Mouse (Mus musculus) C2C12 (cell line): ENCODE measurements at regions not wholly inside any gene's neighbourhood (a gene's known extent, or its start where the extent isn't known, plus 50 kb on each side); places are given as distances from the start of the nearest gene placed in this dataset.
"Not testable (repeated sequence)": the region's sequence is repeated elsewhere in the genome, so short reads cannot be mapped to it uniquely, and the experiment has no call there.

ENCODE experiments used
- H3K27me3 ChIP-seq: one replicate; pipeline ENCODE4 v1.6.1; 2011; ENCODE audit not compliant: control insufficient read depth, insufficient read depth, insufficient read length
- H3K36me3 ChIP-seq: one replicate; pipeline ENCODE4 v1.6.1; 2011; ENCODE audit not compliant: control insufficient read depth, insufficient read depth
- H3K4me3 ChIP-seq: one replicate; pipeline ENCODE4 v1.5.1; 2011; ENCODE audit warnings: mild to moderate bottlenecking, control low read depth; ENCODE audit not compliant: poor library complexity, insufficient read depth, severe bottlenecking
- H3K79me2 ChIP-seq: one replicate; pipeline ENCODE4 v1.6.1; 2011; ENCODE audit not compliant: control insufficient read depth, insufficient read depth
- H3K79me3 ChIP-seq: one replicate; pipeline ENCODE4 v1.6.1; 2011; ENCODE audit warnings: low read depth, control low read depth
- H3ac ChIP-seq: one replicate; pipeline ENCODE3; 2011; ENCODE audit warnings: low read depth; ENCODE audit not compliant: control insufficient read depth, insufficient read length
- CEBPB ChIP-seq: IDR thresholded peaks from one replicate; pipeline ENCODE4 v1.6.1; 2011; ENCODE audit warnings: low read depth, mild to moderate bottlenecking, control low read depth, moderate library complexity
- CTCF ChIP-seq: IDR thresholded peaks from one replicate; pipeline ENCODE4 v1.5.1; 2011; ENCODE audit not compliant: control insufficient read depth, insufficient read depth, insufficient read length
- FOSL1 ChIP-seq: IDR thresholded peaks from one replicate; pipeline ENCODE4 v1.8.0; 2011; ENCODE audit warnings: mild to moderate bottlenecking, low read length; ENCODE audit not compliant: poor library complexity, insufficient read depth, severe bottlenecking
- MAX ChIP-seq: IDR thresholded peaks from one replicate; pipeline ENCODE4 v1.6.1; 2011; ENCODE audit warnings: mild to moderate bottlenecking, control low read depth
- MYOD1 ChIP-seq: IDR thresholded peaks from one replicate; pipeline ENCODE4 v1.6.1; 2011; ENCODE audit warnings: low read depth; ENCODE audit not compliant: control insufficient read depth, insufficient read length
- MYOG ChIP-seq: IDR thresholded peaks from one replicate; pipeline ENCODE4 v1.6.1; 2011; ENCODE audit not compliant: control insufficient read depth, insufficient read length; ENCODE audit errors: extremely low read depth
- USF1 ChIP-seq: IDR thresholded peaks from one replicate; pipeline ENCODE4 v1.6.1; 2011; ENCODE audit warnings: low read depth, mild to moderate bottlenecking, control low read depth, moderate library complexity

- no peak overlapping the region for H3K4me3 ChIP-seq
- H3ac ChIP-seq, result no peak overlapping the region
- no peak for TF ChIP-seq FOSL1
- TF ChIP-seq USF1, result no peak
- no peak for TF ChIP-seq CTCF
- no peak for TF ChIP-seq CEBPB
- no peak for TF ChIP-seq MAX
- TF ChIP-seq MYOG, result no peak
- TF ChIP-seq MYOD1, result no peak
These were observed 190.9 kb downstream of the Osr1 start for GRCm38 (mm10) chr12:9760818-9761217.

GRCm38 (mm10) chr12:9762291-9762811 is 192.4 kb downstream of the Osr1 start:
- not testable (repeated sequence) for H3K27me3 ChIP-seq, H3K36me3 ChIP-seq, H3K79me3 ChIP-seq, H3K79me2 ChIP-seq, H3K4me3 ChIP-seq, H3ac ChIP-seq

More at GRCm38 (mm10) chr12:9760818-9761217, 190.9 kb downstream of the Osr1 start:
- Histone ChIP-seq H3K79me3 (no peaks in the 10 kb centered on the region), H3K36me3 (no peaks in the 10 kb centered on the region), H3K27me3 (no peaks in the 10 kb centered on the region), H3K79me2 (no peaks in the 10 kb centered on the region)

- H3ac ChIP-seq, result no peak overlapping the region
- H3K79me3 ChIP-seq, result no peaks in the 10 kb centered on the region
- H3K4me3 ChIP-seq, result no peak overlapping the region
- no peak for TF ChIP-seq CEBPB
- no peak for TF ChIP-seq USF1
- TF ChIP-seq MYOG, result no peak
- TF ChIP-seq FOSL1, result no peak
- TF ChIP-seq MYOD1, result peak; percentile 21
- TF ChIP-seq CTCF, result no peak
- no peaks in the 10 kb centered on the region for H3K79me2 ChIP-seq
- H3K27me3 ChIP-seq, result no peaks in the 10 kb centered on the region
- H3K36me3 ChIP-seq, result no peaks in the 10 kb centered on the region
These were observed 192.9 kb downstream of the Osr1 start for GRCm38 (mm10) chr12:9762842-9763241.

DNA sequence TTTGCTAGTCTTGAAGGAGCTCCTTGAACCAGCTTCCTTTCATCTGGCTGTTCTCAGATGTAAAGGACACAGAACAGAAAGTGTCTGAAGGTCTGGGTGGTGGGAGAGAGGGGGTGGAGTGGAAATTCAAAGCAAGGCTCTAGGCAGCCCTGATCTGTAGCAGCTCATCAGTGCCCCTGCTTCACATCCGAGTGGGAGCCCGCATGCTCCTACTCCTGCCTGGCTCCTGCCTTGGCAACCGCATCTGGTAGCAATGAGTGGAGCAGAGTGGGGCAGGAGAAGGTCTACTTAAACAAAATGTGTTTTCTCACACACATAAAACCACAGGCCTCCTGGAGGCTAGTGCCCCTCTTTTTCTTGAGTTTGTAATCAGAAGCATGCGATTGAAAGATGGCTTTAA is 201.0 kb downstream of the Osr1 start:
- H3ac ChIP-seq, result no peak overlapping the region
- TF ChIP-seq USF1, result no peak
- TF ChIP-seq MAX, result no peak
- no peak for TF ChIP-seq CTCF
- no peak for TF ChIP-seq MYOG
- no peak for TF ChIP-seq CEBPB
- TF ChIP-seq MYOD1, result no peak
- no peak for TF ChIP-seq FOSL1
- no peaks in the 10 kb centered on the region for H3K27me3 ChIP-seq
- no peaks in the 10 kb centered on the region for H3K79me3 ChIP-seq
- no peaks in the 10 kb centered on the region for H3K79me2 ChIP-seq
- H3K36me3 ChIP-seq, result no peaks in the 10 kb centered on the region
- no peak overlapping the region for H3K4me3 ChIP-seq

- no peaks in the 10 kb centered on the region for H3K36me3 ChIP-seq
- no peak overlapping the region for H3K4me3 ChIP-seq
- H3K79me2 ChIP-seq, result no peaks in the 10 kb centered on the region
- TF ChIP-seq CTCF (no peak), CEBPB (no peak), FOSL1 (no peak), MYOD1 (no peak), USF1 (no peak), MYOG (no peak), MAX (no peak)
- H3K27me3 ChIP-seq, result no peaks in the 10 kb centered on the region
- H3ac ChIP-seq, result no peak overlapping the region
- H3K79me3 ChIP-seq, result no peaks in the 10 kb centered on the region
These were observed 203.0 kb downstream of the Osr1 start for GRCm38 (mm10) chr12:9772875-9773274.

GRCm38 (mm10) chr12:9802284-9802683 is 232.4 kb downstream of the Osr1 start:
- no peaks in the 10 kb centered on the region for H3K27me3 ChIP-seq
- H3K36me3 ChIP-seq, result no peaks in the 10 kb centered on the region
- no peak overlapping the region for H3ac ChIP-seq
- H3K4me3 ChIP-seq, result no peak overlapping the region
- no peaks in the 10 kb centered on the region for H3K79me2 ChIP-seq
- TF ChIP-seq CTCF, result no peak
- no peak for TF ChIP-seq MAX
- no peak for TF ChIP-seq USF1
- TF ChIP-seq MYOD1, result no peak
- TF ChIP-seq CEBPB, result no peak
- no peak for TF ChIP-seq MYOG
- TF ChIP-seq FOSL1, result no peak
- H3K79me3 ChIP-seq, result no peaks in the 10 kb centered on the region

DNA sequence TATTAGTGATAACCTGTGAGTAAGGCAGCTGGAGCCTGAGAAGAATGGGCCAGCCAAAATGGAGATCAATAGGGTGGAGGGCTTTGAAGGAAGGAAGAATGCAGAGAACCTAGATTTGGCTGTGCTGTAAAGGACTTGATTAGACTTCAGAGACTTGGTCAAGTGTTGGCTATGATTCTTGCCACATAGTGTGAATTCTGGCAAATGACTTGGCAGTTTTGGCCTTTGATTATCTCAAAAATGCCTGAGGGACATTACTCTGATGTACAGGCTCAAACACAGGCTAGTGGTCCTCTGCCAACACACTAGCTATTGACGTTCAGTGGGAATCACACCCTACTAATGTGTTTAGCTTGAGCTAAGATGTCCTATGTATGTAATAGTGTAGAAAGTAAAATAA is 237.5 kb downstream of the Osr1 start:
- H3ac ChIP-seq, result no peak overlapping the region
- H3K27me3 ChIP-seq, result no peaks in the 10 kb centered on the region
- H3K4me3 ChIP-seq, result no peak overlapping the region
- no peaks in the 10 kb centered on the region for H3K79me2 ChIP-seq
- H3K79me3 ChIP-seq, result no peaks in the 10 kb centered on the region
- no peaks in the 10 kb centered on the region for H3K36me3 ChIP-seq
- TF ChIP-seq USF1 (no peak), MYOG (no peak), CEBPB (no peak)
